Mouse (Mus musculus) limb, embryonic 15.5 days (tissue): Measurements from ENCODE around the gene Phf1. TPM values are rescaled to one million over a fixed set of nuclear protein-coding genes. Genes with fewer than 3 reads are reported as not detected.
"Not testable (repeated sequence)": the region's sequence is repeated elsewhere in the genome, so short reads cannot be mapped to it uniquely, and the experiment has no call there.

ENCODE experiments used
- ATAC-seq: fragments of 200-750 bp; cut with Nextera tagmentation; 2 replicates; pipeline ENCODE4 v1.8.0; 2017; ENCODE audit warnings: low read depth, moderate TSS enrichment; ENCODE audit not compliant: insufficient number of reproducible peaks, low FRiP score, low TSS enrichment
- H3K27ac ChIP-seq: fragments of 300-500 bp; sonication (generic); 2 replicates; pipeline ENCODE4 v1.5.1; 2015; ENCODE audit warnings: moderate library complexity, mild to moderate bottlenecking, inconsistent platforms
- H3K27me3 ChIP-seq: fragments of 300-500 bp; sonication (generic); 2 replicates; pipeline ENCODE4 v1.6.1; 2015; ENCODE audit warnings: inconsistent platforms
- H3K36me3 ChIP-seq: fragments of 300-500 bp; sonication (generic); 2 replicates; pipeline ENCODE4 v1.6.1; 2015; ENCODE audit warnings: inconsistent platforms
- H3K4me1 ChIP-seq: fragments of 300-500 bp; sonication (generic); 2 replicates; pipeline ENCODE4 v1.6.1; 2015; ENCODE audit warnings: inconsistent platforms
- H3K4me2 ChIP-seq: fragments of 300-500 bp; sonication (generic); 2 replicates; pipeline ENCODE4 v1.6.1; 2015; ENCODE audit warnings: mild to moderate bottlenecking, inconsistent platforms
- H3K4me3 ChIP-seq: fragments of 300-500 bp; sonication (generic); 2 replicates; pipeline ENCODE4 v1.5.1; 2015; ENCODE audit warnings: mild to moderate bottlenecking, inconsistent platforms
- H3K9ac ChIP-seq: fragments of 300-500 bp; sonication (generic); 2 replicates; pipeline ENCODE4 v1.6.1; 2015; ENCODE audit warnings: inconsistent platforms
- H3K9me3 ChIP-seq: fragments of 300-500 bp; sonication (generic); 2 replicates; pipeline ENCODE4 v1.6.1; 2016; ENCODE audit warnings: inconsistent platforms
- WGBS: fragments of 180-500 bp; shearing (Covaris S2); methylation state at CpG from one replicate; pipeline ENCODE4 v1.1.7; 2015; 5-methylcytosine and 5-hydroxymethylcytosine counted together
- polyA plus RNA-seq: library from polyadenylated mRNA; unstranded; fragments of >200 nt; fragmentation: Nextera tagmentation; extraction: Ambion mirVana; gene quantifications from 2 replicates; pipeline ENCODE4 v1.2.1, GENCODE M21; 2015

The Phf1 gene
- polyA plus RNA-seq, 1 experiment from 2014 or later: 13.0 TPM

DNA sequence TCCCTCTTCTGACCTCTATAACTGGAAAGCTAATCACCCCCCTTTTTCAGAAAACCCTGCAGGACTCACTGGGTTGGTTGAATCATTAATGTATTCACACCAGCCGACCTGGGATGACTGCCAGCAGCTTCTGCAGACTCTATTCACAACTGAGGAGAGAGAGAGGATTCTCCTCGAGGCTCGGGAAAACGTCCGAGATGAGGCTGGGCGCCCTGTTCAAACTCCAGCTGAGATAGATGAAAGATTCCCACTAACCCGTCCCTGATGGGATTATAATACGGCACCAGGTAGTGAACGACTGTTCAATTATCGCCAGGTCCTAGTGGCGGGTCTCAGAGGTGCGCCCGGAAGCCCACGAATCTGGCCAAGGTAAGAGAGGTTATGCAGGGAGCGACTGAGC is 25.3 kb upstream of the Phf1 start:
- not testable (repeated sequence) for ATAC-seq, H3K4me1 ChIP-seq, H3K36me3 ChIP-seq, H3K27me3 ChIP-seq, H3K4me3 ChIP-seq, H3K4me2 ChIP-seq, H3K9ac ChIP-seq, H3K9me3 ChIP-seq, H3K27ac ChIP-seq
- WGBS: 87% methylated on average over 15 of the region's 15 CpGs

DNA sequence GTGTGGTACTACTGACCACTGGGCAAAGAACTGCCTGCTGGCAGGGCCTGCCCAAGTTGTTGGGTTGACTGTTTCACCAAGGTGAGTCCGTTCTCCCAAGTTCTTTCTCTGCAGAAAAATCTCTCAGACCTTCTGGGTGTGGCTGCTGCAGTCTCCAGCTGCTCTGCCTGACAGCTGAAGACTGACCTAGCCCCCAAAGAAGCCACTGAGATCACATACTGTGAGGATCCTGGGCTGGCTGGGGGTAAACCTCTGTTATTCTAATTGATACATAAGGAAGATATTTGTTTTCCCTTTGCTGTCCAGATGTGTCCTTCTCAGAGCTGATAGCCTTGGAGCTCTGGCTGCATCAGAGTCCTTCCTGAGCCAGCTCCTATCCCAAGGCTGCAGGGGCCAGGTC is 17.6 kb upstream of the Phf1 start:
- no peaks in the 10 kb centered on the region for H3K36me3 ChIP-seq
- ATAC-seq: no peak
- no peak overlapping the region for H3K4me3 ChIP-seq
- H3K9ac ChIP-seq: no peak overlapping the region
- no peak overlapping the region for H3K4me2 ChIP-seq
- peaks cover 7% of the 10 kb centered on the region; the same call in 1 of the 2 replicates for H3K4me1 ChIP-seq
- H3K9me3 ChIP-seq: no peaks in the 10 kb centered on the region
- H3K27me3 ChIP-seq: no peaks in the 10 kb centered on the region
- H3K27ac ChIP-seq: no peak overlapping the region
- WGBS: 43% methylated on average over 1 of the region's 1 CpGs

DNA sequence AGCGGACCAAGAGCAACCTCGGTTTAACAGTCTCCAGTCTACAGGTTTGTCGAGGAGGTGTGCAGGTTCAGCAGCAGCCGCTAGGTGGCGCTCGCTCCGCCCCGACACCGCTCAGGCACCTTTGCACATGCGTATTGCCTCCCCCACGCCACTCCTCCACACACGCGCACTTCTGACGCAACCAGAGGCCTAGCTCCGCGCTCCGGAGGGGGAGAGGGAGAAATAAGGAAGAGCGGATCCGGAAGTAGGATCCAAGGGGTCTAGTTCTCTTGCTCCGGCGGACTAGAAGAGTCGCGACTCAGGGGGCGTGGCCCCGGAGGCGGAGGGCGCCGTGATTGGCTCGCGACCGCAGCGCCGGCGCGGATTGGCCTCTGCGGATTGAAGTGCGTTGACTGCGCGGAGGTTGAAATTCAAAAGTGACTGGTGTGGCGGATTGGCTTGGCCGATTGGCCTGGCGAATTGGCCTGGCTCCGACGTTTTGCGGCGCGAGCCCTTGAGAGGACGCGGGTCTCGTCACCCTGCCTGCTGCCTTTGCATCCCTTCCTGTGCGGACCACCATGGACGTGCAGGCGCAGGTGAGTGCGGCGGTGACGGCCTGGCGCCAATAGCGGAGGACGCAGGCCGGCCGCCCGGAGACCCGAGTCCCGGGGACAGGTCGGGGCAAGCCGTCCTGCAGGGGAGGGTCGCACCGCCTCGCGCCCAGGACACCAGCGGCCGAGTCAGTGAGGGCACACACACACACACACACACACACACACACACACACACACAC is 16.0 kb upstream of the Phf1 start, which contains the start of gene Kifc5b:
Kifc5b (plus strand) TSS at position 381 of the 772 bp plus-strand sequence.
- H3K4me3 ChIP-seq: peak within 1 kb of the TSS; percentile 70
- under 1% methylated on average over 72 of the region's 72 CpGs for WGBS
- 0 out of 2 replicates have a peak within 1 kb of the TSS, but pooled peaks have one; percentile 27 for H3K27ac ChIP-seq
- peak; percentile 100 for ATAC-seq
- H3K36me3 ChIP-seq: peaks cover 8% of the 10 kb centered on the region
- H3K4me1 ChIP-seq: peaks cover 7% of the 10 kb centered on the region; the same call in 1 of the 2 replicates
- H3K27me3 ChIP-seq: no peaks in the 10 kb centered on the region
- H3K9me3 ChIP-seq: no peaks in the 10 kb centered on the region
- H3K9ac ChIP-seq: peak within 1 kb of the TSS; percentile 60
- H3K4me2 ChIP-seq: peak within 1 kb of the TSS; percentile 74

DNA sequence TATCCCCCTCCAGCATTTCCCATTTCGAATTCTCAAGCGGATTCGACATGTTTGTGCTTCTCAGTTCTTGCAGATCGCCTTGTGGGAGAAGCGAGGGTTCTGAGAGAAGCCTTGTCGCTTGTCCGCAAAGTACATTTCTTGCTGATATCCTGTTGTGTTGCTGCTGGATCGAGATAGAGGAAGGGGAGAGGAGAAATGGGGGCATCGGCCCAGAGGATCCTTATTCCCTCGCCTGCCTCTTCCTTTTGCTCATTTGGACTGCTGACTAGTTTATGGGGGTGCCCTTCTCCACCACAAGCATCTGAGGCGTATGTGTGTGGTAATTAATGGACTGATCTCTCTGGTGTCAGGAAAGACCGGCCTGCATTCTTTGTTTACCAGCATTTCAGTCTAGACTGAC is 15.3 kb upstream of the Phf1 start:
- 2% methylated on average over 12 of the region's 12 CpGs for WGBS
- not testable (repeated sequence) for H3K4me1 ChIP-seq, H3K36me3 ChIP-seq, H3K27ac ChIP-seq, H3K27me3 ChIP-seq, H3K9me3 ChIP-seq, ATAC-seq
- Histone ChIP-seq H3K4me2 (peak overlapping the region; percentile 74), H3K4me3 (peak overlapping the region; percentile 70), H3K9ac (peak overlapping the region; percentile 60)

DNA sequence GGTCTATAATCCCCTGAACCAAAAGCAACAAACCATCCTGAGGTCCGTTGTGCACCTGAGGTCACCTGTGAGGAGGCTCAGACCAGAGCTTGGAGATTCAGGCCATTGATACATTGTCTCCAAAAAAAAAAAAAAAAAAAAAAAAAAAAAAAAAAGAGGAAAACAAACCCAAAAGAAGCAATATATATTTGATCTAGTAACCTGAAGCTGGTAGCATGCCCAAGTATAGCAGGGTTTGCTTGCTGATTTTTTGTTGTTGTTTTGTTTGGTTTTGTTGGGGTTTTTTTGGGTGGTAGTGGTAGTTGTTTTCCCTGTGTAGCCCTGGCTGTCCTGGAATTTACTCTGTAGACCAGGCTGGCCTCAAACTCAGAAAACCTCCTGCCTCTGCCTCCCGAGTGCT is 14.5 kb upstream of the Phf1 start:
- 0 out of 2 replicates have a peak overlapping the region, but pooled peaks have one; percentile 10 for H3K4me2 ChIP-seq
- peak overlapping the region; percentile 70 for H3K4me3 ChIP-seq
- no peak for ATAC-seq
- H3K4me1 ChIP-seq: peaks cover 7% of the 10 kb centered on the region; the same call in 1 of the 2 replicates
- H3K9ac ChIP-seq: no peak overlapping the region
- peaks cover 10% of the 10 kb centered on the region for H3K36me3 ChIP-seq
- H3K9me3 ChIP-seq: no peaks in the 10 kb centered on the region
- H3K27ac ChIP-seq: no peak overlapping the region
- H3K27me3 ChIP-seq: no peaks in the 10 kb centered on the region
- 73% methylated on average over 2 of the region's 2 CpGs for WGBS

DNA sequence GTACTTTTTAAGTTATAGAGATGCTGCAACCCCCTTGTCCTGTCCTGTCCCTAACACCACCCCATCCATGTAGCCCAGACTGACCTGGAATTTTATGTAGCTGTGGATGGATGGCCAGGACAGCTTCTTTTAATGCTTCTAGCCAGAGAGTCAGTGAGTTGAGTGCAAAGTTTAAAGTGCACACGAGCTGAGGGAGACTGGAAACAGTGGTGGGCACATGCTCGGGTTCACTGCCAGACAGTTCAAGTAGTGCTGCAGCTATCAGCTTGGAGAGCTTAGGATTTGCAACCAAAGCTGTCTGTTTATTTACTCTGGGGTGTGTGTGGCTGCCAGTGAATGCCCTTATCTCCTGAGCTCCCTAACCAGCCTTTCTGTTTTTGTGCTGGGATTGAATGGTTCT is 13.3 kb upstream of the Phf1 start:
- H3K9ac ChIP-seq, H3K27ac ChIP-seq, H3K4me2 ChIP-seq, H3K4me3 ChIP-seq, ATAC-seq, H3K9me3 ChIP-seq, H3K4me1 ChIP-seq, H3K27me3 ChIP-seq: not testable (repeated sequence)
- 81% methylated on average over 2 of the region's 2 CpGs for WGBS
- H3K36me3 ChIP-seq: peaks cover 10% of the 10 kb centered on the region

DNA sequence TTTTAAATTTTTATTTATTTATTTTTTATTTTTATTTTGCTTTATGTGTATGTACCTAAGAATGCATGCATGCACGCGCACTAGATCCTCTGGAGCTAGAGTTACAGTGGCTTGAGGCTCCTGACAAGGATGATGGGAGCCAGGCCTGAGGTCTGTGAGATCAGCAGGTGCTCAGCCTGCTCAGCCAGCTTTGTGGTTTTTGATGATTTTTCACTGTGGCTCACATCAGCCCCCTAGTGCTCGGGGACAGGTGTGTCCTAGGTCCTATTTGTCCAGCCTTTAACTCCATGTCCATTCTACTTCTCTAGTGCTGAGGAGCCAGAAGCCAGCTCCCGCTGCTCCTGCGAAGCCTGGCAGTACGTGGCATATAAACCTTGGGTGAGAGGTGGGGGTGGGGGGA is 10.5 kb upstream of the Phf1 start:
- not testable (repeated sequence) for H3K4me1 ChIP-seq, H3K9ac ChIP-seq, H3K27me3 ChIP-seq, ATAC-seq, H3K4me2 ChIP-seq, H3K4me3 ChIP-seq, H3K27ac ChIP-seq, H3K9me3 ChIP-seq
- H3K36me3 ChIP-seq: peaks cover 31% of the 10 kb centered on the region
- 88% methylated on average over 6 of the region's 6 CpGs for WGBS

DNA sequence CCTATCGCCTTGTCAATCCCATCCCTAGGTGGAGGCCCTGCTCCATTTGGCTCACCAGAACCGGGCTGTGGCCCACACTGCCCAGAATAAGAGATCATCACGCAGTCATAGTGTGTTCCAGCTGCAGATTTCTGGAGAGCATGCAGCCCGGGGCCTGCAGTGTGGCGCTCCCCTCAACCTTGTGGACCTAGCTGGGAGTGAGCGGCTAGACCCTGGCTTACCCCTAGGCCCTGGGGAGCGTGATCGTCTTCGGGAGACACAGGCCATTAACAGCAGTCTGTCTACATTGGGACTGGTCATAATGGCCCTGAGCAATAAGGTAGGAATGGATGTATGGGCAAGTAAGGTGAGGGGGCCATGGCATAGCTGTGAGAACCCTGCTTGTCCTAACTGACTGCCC is 7.4 kb upstream of the Phf1 start:
- 94% methylated on average over 9 of the region's 9 CpGs for WGBS

DNA sequence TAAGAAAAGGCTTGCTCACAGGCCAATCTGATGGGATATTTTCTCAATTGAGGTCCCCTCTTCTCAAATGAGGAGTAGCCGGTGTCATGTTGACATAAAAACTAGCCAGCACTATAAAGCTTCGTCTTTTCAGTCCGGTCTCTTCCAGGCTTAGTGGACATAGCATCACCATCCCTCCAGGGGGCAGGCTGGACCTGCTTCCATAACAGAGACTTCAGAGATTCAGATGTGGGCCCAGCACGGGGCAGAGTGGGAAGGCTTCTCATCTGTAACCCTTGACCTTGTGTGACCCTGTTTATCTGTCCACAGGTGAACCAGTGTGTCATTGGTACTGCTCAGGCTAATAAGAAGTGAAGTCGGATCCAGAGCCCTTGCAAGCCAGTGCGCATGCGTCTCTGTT is 1.1 kb upstream of the Phf1 start:
- not testable (repeated sequence) for H3K9me3 ChIP-seq, H3K27ac ChIP-seq, H3K27me3 ChIP-seq, H3K9ac ChIP-seq, H3K4me3 ChIP-seq, H3K4me2 ChIP-seq, ATAC-seq
- peaks cover 24% of the 10 kb centered on the region for H3K4me1 ChIP-seq
- 67% methylated on average over 7 of the region's 7 CpGs for WGBS
- H3K36me3 ChIP-seq: peaks cover 44% of the 10 kb centered on the region

More for the DNA sequence above, 7.4 kb upstream of the Phf1 start:
- not testable (repeated sequence) for ATAC-seq, H3K27ac ChIP-seq, H3K9me3 ChIP-seq, H3K4me1 ChIP-seq, H3K4me3 ChIP-seq, H3K9ac ChIP-seq, H3K4me2 ChIP-seq, H3K27me3 ChIP-seq
- H3K36me3 ChIP-seq: peaks cover 42% of the 10 kb centered on the region

DNA sequence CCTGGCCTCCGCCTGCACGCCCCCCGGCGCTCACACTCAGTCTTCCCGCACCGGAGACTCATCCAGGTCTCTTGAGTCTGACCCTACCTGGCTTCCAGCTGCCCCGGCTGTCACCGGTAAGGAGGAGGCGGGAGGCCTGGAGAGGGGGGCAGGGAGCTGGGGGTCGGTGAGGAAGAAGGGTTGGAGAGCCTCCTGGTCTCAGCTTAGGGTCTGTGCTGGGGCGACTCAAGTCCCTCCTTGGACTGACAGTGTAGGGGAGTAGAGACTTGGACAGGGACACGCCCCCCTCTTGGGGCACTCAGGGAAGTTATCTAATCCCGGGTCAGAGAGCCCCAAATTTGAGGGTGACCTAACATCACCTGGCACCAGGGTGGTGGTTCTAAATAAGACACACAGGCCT is 567 bp downstream of the Phf1 start:
- no peaks in the 10 kb centered on the region for H3K27me3 ChIP-seq
- H3K27ac ChIP-seq: peak overlapping the region; percentile 95
- peak overlapping the region; percentile 62 for H3K9ac ChIP-seq
- peaks cover 37% of the 10 kb centered on the region for H3K4me1 ChIP-seq
- ATAC-seq: no peak
- WGBS: 4% methylated on average over 12 of the region's 13 CpGs
- H3K4me2 ChIP-seq: peak overlapping the region; percentile 89
- H3K4me3 ChIP-seq: peak overlapping the region; percentile 64
- peaks cover 45% of the 10 kb centered on the region for H3K36me3 ChIP-seq
- H3K9me3 ChIP-seq: no peaks in the 10 kb centered on the region

DNA sequence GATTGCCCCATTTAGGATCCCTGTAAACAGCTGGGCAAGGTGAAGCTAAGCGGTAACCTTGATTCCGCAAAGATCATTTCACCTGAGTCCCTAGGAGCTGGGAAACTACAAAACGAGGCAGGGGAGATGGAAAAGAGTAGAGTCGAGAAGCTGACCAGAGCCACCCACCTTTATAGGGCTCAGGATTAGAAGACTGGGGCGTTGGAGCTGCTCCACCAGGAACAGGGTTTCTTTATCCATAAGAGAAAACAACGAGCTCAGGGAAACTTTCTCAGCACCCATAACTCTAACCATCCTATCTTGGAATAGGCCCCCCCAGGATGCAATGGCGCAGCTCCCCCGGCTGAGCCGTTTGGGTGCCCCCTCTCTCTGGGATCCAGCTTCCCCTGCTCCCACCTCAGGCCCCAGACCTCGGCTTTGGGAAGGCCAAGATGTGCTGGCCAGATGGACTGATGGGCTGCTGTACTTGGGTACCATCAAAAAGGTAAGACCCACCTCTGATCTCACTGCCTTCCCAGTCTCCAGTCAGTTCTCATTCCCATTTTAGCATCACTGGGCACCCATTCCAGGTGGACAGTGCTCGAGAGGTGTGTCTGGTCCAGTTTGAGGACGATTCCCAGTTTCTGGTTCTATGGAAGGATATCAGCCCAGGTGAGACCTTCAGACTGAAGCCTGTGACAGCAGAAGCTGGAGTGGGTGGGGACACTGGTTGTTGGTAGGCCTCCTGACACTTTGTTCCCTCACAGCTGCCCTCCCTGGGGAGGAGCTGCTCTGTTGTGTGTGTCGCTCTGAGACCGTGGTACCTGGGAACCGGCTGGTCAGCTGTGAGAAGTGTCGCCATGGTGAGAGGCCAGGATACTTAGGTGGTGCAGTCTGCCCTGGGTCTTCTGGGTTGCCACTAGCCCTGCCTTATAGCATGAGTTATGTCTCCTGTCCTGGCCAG is 1.3 kb downstream of the Phf1 start:
- Histone ChIP-seq H3K4me3 (peak overlapping the region; percentile 64), H3K27ac (0 out of 2 replicates have a peak overlapping the region, but pooled peaks have one; percentile 95), H3K9me3 (no peaks in the 10 kb centered on the region), H3K27me3 (no peaks in the 10 kb centered on the region), H3K4me2 (peak overlapping the region; percentile 89), H3K36me3 (peaks cover 39% of the 10 kb centered on the region), H3K9ac (peak overlapping the region; percentile 62), H3K4me1 (peaks cover 39% of the 10 kb centered on the region)
- no peak for ATAC-seq
- WGBS: 76% methylated on average over 16 of the region's 16 CpGs

DNA sequence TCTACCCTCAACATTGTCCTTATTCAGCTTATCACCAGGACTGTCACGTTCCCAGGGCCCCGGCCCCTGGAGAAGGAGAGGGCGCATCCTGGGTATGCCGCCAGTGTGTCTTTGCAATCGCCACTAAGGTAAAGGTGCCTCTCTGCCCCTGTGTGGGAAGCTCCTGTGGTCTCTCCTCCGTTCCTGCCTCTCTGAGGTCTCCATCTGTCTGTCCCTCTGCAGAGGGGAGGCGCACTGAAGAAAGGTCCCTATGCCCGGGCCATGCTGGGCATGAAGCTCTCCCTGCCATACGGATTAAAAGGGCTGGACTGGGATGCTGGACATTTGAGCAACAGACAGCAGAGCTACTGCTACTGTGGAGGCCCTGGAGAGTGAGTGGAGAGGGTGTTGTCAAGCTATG is 2.2 kb downstream of the Phf1 start:
- Histone ChIP-seq H3K4me3 (no peak overlapping the region), H3K36me3 (peaks cover 37% of the 10 kb centered on the region), H3K27ac (no peak overlapping the region), H3K9ac (no peak overlapping the region), H3K4me1 (peaks cover 44% of the 10 kb centered on the region), H3K9me3 (no peaks in the 10 kb centered on the region), H3K27me3 (no peaks in the 10 kb centered on the region), H3K4me2 (no peak overlapping the region)
- no peak for ATAC-seq
- 88% methylated on average over 9 of the region's 9 CpGs for WGBS
